Mouse (Mus musculus) bone marrow macrophage, adult 2 months (primary cell): ENCODE data around the gene Pik3cd. TPM values are rescaled to one million over a fixed set of nuclear protein-coding genes. Genes with fewer than 3 reads are reported as not detected.

Source experiments
- H3K27ac ChIP-seq: 2 replicates; pipeline ENCODE4 v1.5.1; 2012; ENCODE audit warnings: low read depth, low read length; ENCODE audit not compliant: insufficient read depth
- H3K4me1 ChIP-seq: 2 replicates; pipeline ENCODE4 v1.6.1; 2012; ENCODE audit warnings: low read length; ENCODE audit not compliant: control insufficient read depth, insufficient read depth
- H3K4me3 ChIP-seq: 2 replicates; pipeline ENCODE4 v1.5.1; 2012; ENCODE audit warnings: mild to moderate bottlenecking, low read length, moderate library complexity; ENCODE audit not compliant: insufficient read depth
- CTCF ChIP-seq: IDR thresholded peaks from 2 replicates; pipeline ENCODE4 v1.5.1; 2012; ENCODE audit warnings: low read depth, mild to moderate bottlenecking, low read length, moderate library complexity
- POLR2A ChIP-seq: IDR thresholded peaks from 2 replicates; pipeline ENCODE4 v1.6.1; 2012; ENCODE audit warnings: mild to moderate bottlenecking, low read depth, low read length, borderline replicate concordance
- polyA plus RNA-seq: library from polyadenylated mRNA; stranded (reverse); fragments of >200 nt; gene quantifications from 2 replicates; pipeline ENCODE4 v1.2.4, GENCODE M21; 2012; ENCODE audit not compliant: missing spikeins, insufficient read depth, insufficient read length

Pik3cd gene
- polyA plus RNA-seq, 1 experiment: 91.4 TPM

DNA sequence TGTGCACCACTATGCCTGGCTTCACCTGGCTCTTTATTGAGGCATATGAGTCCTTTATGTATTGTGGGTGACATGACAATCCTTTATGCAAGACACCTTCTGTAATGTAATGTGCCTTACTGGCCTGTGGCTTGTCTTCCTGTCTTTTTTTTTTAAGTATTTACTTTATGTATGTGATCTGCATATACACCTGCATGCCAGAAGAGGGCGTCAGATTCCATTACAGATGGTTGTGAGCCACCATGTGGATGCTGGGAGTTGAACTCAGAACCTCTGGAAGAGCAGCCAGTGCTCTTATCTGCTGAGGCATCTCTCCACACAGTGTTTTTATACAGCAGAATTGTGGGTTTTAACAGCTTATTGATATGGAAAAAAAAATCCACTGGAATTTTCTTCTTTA is 98.5 kb downstream of the Pik3cd start:
- Histone ChIP-seq H3K4me3 (no peak overlapping the region), H3K27ac (no peak overlapping the region), H3K4me1 (peaks cover 1% of the 10 kb centered on the region; the same call in 1 of the 2 replicates)
- TF ChIP-seq POLR2A: no peak
- TF ChIP-seq CTCF: no peak

DNA sequence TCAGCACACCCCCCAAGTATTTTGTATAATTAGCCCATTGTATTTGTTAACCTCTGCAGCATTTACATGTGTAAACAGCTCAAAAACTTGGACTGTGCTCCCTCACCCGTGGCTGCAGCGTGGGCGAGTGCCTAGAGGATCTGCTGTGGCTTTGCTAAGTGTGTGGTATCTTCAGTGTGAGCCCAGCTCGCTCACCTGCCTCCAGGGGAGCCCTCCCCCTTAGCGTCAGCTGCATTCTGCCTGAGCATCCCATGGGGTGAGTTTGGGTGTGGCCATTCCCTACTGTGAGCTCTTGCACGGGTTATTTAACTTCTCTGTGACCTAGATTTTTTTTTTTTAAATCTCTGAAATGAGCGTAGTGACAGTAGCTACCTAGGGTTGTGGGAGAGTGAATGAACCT is 100.1 kb downstream of the Pik3cd start:
- Histone ChIP-seq H3K27ac (no peak overlapping the region), H3K4me3 (no peak overlapping the region), H3K4me1 (peaks cover 3% of the 10 kb centered on the region; the same call in 1 of the 2 replicates)
- no peak for TF ChIP-seq POLR2A
- TF ChIP-seq CTCF: no peak

DNA sequence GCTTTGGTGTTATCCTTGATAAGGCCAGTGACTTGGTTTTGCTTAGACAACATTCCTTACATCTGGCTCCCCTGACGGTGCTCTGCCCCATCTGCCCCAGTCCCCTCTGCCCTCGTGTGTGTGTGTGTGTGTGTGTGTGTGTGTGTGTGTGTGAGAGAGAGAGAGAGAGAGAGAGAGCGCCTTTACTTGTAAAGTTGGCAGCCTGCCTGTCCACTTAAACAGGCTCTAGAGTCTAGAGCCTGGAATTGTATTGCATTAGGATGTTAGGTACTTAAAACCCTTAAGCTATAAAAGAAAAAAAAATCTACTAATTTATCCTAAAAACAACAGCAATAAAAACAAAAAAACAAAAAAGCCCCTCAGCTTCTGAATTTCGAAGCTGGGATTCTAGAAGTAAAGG is 100.9 kb downstream of the Pik3cd start:
- Histone ChIP-seq H3K4me3 (no peak overlapping the region), H3K27ac (no peak overlapping the region), H3K4me1 (peaks cover 3% of the 10 kb centered on the region; the same call in 1 of the 2 replicates)
- TF ChIP-seq POLR2A: no peak
- no peak for TF ChIP-seq CTCF

DNA sequence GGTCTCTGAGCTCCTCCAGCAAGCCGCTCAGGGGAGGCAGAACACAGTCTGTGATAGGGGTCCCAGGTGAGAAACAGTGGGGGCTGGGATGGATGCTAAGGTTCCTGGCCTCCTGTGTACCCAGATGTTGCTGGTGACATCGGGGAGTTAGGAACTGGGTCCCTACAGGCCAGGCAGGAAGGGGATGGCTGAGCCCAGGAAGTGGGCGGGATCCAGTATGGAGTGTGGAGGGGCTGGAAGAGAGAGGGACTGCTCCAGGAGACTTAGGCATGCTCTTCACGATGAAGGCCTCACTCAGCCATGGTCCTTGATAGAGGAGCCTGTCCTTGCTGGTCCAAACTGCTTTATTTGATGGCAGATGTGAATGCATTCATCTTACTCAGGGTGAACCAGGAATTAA is 102.2 kb downstream of the Pik3cd start:
- H3K27ac ChIP-seq: no peak overlapping the region
- H3K4me3 ChIP-seq: no peak overlapping the region
- peaks cover 3% of the 10 kb centered on the region; the same call in 1 of the 2 replicates for H3K4me1 ChIP-seq
- TF ChIP-seq POLR2A (no peak), CTCF (no peak)

DNA sequence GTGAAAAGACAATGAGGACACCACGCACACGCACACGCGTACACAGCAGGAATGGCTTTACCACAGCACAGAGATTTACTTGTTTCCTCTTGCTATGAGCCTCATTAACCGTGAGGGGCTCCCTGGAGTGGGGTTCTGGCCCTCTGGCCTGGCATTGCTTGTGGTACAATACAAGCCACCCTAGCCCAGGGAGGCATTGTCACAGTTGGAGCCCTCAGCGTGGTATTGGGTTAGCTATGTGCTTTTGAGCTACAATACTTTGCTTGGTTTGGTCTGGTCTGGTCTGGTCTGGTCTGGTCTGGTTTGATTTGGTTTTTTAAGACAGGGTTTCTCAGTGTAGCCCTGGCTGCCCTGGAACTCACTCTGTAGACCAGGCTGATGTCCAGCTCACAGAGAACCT is 102.8 kb downstream of the Pik3cd start:
- peaks cover 3% of the 10 kb centered on the region; the same call in 1 of the 2 replicates for H3K4me1 ChIP-seq
- no peak for TF ChIP-seq POLR2A
- TF ChIP-seq CTCF: no peak
- no peak overlapping the region for H3K27ac ChIP-seq
- H3K4me3 ChIP-seq: no peak overlapping the region

Other genes starting within 250 kb of the Pik3cd start
- gene Rbp7, start 247.6 kb downstream of the Pik3cd start, polyA plus RNA-seq: not detected in 2 replicates
- gene Tmem274, start 225.2 kb downstream of the Pik3cd start, polyA plus RNA-seq: not detected in 2 replicates
- 4.7 and 8.1 TPM in 2 replicates for gene Nmnat1, start 217.4 kb downstream of the Pik3cd start, polyA plus RNA-seq
- 12.2 and 14.0 TPM in 2 replicates for gene Lzic, start 217.3 kb downstream of the Pik3cd start, polyA plus RNA-seq
- 16.2 and 18.8 TPM in 2 replicates for gene Ctnnbip1, start 184.3 kb downstream of the Pik3cd start, polyA plus RNA-seq
- gene Clstn1, start 116.1 kb downstream of the Pik3cd start, polyA plus RNA-seq: 0.85 and 1.4 TPM in 2 replicates
- 1.9 and 3.6 TPM in 2 replicates for gene Tmem201, start 35.5 kb upstream of the Pik3cd start, polyA plus RNA-seq
- gene Slc25a33, start 71.7 kb upstream of the Pik3cd start, polyA plus RNA-seq: 3.0 and 3.1 TPM in 2 replicates